Mouse (Mus musculus): Measurements from ENCODE around the gene Zfyve21.

GRCm38 (mm10) chr12:111790631-111791030 is 23.3 kb upstream of the Zfyve21 start:
- TF ChIP-seq CTCF (IDR thresholded peaks at IDR 0.05; ENCODE audit: extremely low read depth, insufficient read length, insufficient replicate concordance, low read depth, low read length): no peak
- TF ChIP-seq POLR2A (IDR thresholded peaks at IDR 0.05; ENCODE audit: low read depth, low read length): no peak

Measured in small intestine, adult 2 months (tissue).